Mouse (Mus musculus): ENCODE data around the gene Stk17b.
"Not testable (repeated sequence)": the region's sequence is repeated elsewhere in the genome, so short reads cannot be mapped to it uniquely, and the experiment has no call there.

Stk17b gene

GRCm38 (mm10) chr1:53782079-53782478 lies 2.9 kb downstream of the Stk17b start:
- DNase-seq (ENCODE audit: low read depth, low spot score): no peak

GRCm38 (mm10) chr1:53781311-53781710 lies 3.7 kb downstream of the Stk17b start:
- DNase-seq (ENCODE audit: low read depth, low spot score): no peak

GRCm38 (mm10) chr1:53776176-53776905 lies 8.7 kb downstream of the Stk17b start:
- DNase-seq (ENCODE audit: low read depth, low spot score): no peak

- DNase-seq (ENCODE audit: low read depth, low spot score): no peak
These were observed 9.5 kb downstream of the Stk17b start for GRCm38 (mm10) chr1:53775545-53775944.

- DNase-seq (ENCODE audit: low read depth, low spot score): no peak
These were observed 10.0 kb downstream of the Stk17b start for GRCm38 (mm10) chr1:53775036-53775435.

- no peak for DNase-seq (ENCODE audit: low read depth, low spot score)
These were observed 10.5 kb downstream of the Stk17b start for GRCm38 (mm10) chr1:53774571-53774970.

- no peak for DNase-seq (ENCODE audit: low read depth, low spot score)
These were observed 11.0 kb downstream of the Stk17b start for GRCm38 (mm10) chr1:53773994-53774393.

GRCm38 (mm10) chr1:53772967-53773366 lies 12.1 kb downstream of the Stk17b start:
- no peak for DNase-seq (ENCODE audit: low read depth, low spot score)

GRCm38 (mm10) chr1:53771476-53771875 lies 13.5 kb downstream of the Stk17b start:
- no peak for DNase-seq (ENCODE audit: low read depth, low spot score)

- no peak for DNase-seq (ENCODE audit: low read depth, low spot score)
These were observed 18.9 kb downstream of the Stk17b start for GRCm38 (mm10) chr1:53766112-53766511.

GRCm38 (mm10) chr1:53757316-53757715 lies 27.7 kb downstream of the Stk17b start:
- no peak for DNase-seq (ENCODE audit: low read depth, low spot score)

GRCm38 (mm10) chr1:53753501-53753900 lies 31.5 kb downstream of the Stk17b start:
- DNase-seq (ENCODE audit: low read depth, low spot score): not testable (repeated sequence)

GRCm38 (mm10) chr1:53751144-53751543 lies 33.9 kb downstream of the Stk17b start:
- DNase-seq (ENCODE audit: low read depth, low spot score): peak; percentile 79

- DNase-seq (ENCODE audit: low read depth, low spot score): peak; percentile 66
These were observed 34.3 kb downstream of the Stk17b start for GRCm38 (mm10) chr1:53750697-53751096.

- peak; percentile 95 for DNase-seq (ENCODE audit: low read depth, low spot score)
These were observed 35.1 kb downstream of the Stk17b start for GRCm38 (mm10) chr1:53749881-53750385.

GRCm38 (mm10) chr1:53748571-53748970 lies 36.5 kb downstream of the Stk17b start:
- peak; percentile 61 for DNase-seq (ENCODE audit: low read depth, low spot score)

- peak; percentile 81 for DNase-seq (ENCODE audit: low read depth, low spot score)
These were observed 39.0 kb downstream of the Stk17b start for GRCm38 (mm10) chr1:53746001-53746400.

GRCm38 (mm10) chr1:53741742-53742458 lies 43.1 kb downstream of the Stk17b start:
- DNase-seq (ENCODE audit: low read depth, low spot score): no peak

GRCm38 (mm10) chr1:53740777-53741336 lies 44.2 kb downstream of the Stk17b start:
- DNase-seq (ENCODE audit: low read depth, low spot score): no peak

- DNase-seq (ENCODE audit: low read depth, low spot score): not testable (repeated sequence)
These were observed 44.8 kb downstream of the Stk17b start for GRCm38 (mm10) chr1:53740077-53740776.

GRCm38 (mm10) chr1:53736583-53736982 lies 48.4 kb downstream of the Stk17b start:
- DNase-seq (ENCODE audit: low read depth, low spot score): no peak
